Mouse (Mus musculus) midbrain, embryonic 16.5 days (tissue): ENCODE results near the gene Tshr. TPM values are rescaled to one million over a fixed set of nuclear protein-coding genes. Genes with fewer than 3 reads are reported as not detected.
"Not testable (repeated sequence)": the region's sequence is repeated elsewhere in the genome, so short reads cannot be mapped to it uniquely, and the experiment has no call there.

Source experiments
- ATAC-seq: fragments of 200-750 bp; cut with Nextera tagmentation; 2 replicates; pipeline ENCODE4 v1.8.0; 2017; ENCODE audit warnings: moderate TSS enrichment
- H3K27ac ChIP-seq: fragments of 300-500 bp; sonication (generic); 2 replicates; pipeline ENCODE4 v1.5.1; 2014; ENCODE audit warnings: mild to moderate bottlenecking, low read length, mixed read lengths
- H3K27me3 ChIP-seq: fragments of 300-500 bp; sonication (generic); 2 replicates; pipeline ENCODE4 v1.6.1; 2014; ENCODE audit warnings: low read depth, low read length, mixed read lengths; ENCODE audit not compliant: control insufficient read depth, insufficient read depth
- H3K36me3 ChIP-seq: fragments of 300-500 bp; sonication (generic); 2 replicates; pipeline ENCODE4 v1.6.1; 2014; ENCODE audit warnings: mild to moderate bottlenecking, low read length, moderate library complexity, mixed read lengths; ENCODE audit not compliant: control insufficient read depth, insufficient read depth
- H3K4me1 ChIP-seq: fragments of 300-500 bp; sonication (generic); 2 replicates; pipeline ENCODE4 v1.6.1; 2014; ENCODE audit warnings: mild to moderate bottlenecking, low read length, mixed read lengths; ENCODE audit not compliant: control insufficient read depth, insufficient read depth
- H3K4me2 ChIP-seq: fragments of 300-500 bp; sonication (generic); 2 replicates; pipeline ENCODE4 v1.6.1; 2014; ENCODE audit warnings: mild to moderate bottlenecking, low read length, mixed read lengths
- H3K4me3 ChIP-seq: fragments of 300-500 bp; sonication (generic); 2 replicates; pipeline ENCODE4 v1.5.1; 2014; ENCODE audit warnings: low read depth, mild to moderate bottlenecking, low read length, moderate library complexity, mixed read lengths
- H3K9ac ChIP-seq: fragments of 300-500 bp; sonication (generic); 2 replicates; pipeline ENCODE4 v1.6.1; 2014; ENCODE audit warnings: low read depth, low read length, mixed read lengths
- H3K9me3 ChIP-seq: fragments of 300-500 bp; sonication (generic); replicated peaks from 2 replicates; pipeline ENCODE4 v1.6.1; 2014; ENCODE audit warnings: mild to moderate bottlenecking, low read length, mixed read lengths; ENCODE audit not compliant: control insufficient read depth, poor library complexity, severe bottlenecking
- WGBS: fragments of 180-500 bp; shearing (Covaris S2); extraction: QIAGEN DNeasy Blood & Tissue Kit; methylation state at CpG from one replicate; pipeline ENCODE4 v1.1.7; 2014; 5-methylcytosine and 5-hydroxymethylcytosine counted together
- polyA plus RNA-seq: library from polyadenylated mRNA; unstranded; fragments of >200 nt; fragmentation: Nextera tagmentation; extraction: Ambion mirVana; gene quantifications from 2 replicates; pipeline ENCODE4 v1.2.1, GENCODE M21; 2015

Tshr gene
- polyA plus RNA-seq, result 0.35 and 0.43 TPM in 2 replicates

DNA sequence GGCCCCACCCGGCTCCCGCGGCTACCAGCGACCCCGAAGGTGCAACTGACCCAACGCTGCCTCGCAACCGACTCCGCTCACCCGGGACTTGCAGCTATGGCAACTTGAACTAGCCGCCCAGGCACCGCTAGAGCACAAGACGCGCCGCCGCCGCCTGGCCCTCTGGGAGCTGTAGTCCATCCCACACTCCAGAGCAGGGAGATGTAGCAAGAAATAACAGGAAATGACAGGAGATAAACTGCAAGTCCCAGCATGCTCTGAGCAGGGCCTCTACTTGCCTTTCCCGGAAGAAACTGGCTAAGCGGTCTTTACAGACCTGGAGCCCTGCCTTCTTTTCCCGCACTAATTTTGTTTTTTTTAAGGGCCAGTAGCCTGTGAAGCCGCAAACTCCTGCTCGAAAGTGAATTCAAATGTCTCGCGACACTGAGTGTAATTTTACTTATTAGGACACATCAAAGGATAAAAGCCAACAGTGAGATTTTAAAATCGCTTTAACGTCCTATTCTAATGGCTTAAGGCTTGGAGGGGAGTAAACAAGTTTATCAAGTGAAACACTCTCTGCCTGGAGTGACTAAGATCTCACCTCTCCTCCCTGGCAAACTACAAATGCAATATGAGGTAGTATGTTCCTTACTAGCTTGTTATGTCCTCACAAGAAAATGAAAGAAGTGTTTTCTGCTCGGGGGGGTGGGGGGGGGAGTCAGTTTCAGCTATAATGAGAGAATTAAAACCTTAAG is at the start of gene Tshr, which contains the start of gene Cep128:
Tshr (plus strand) TSS at position 283 of the 737 bp plus-strand sequence.
Cep128 (minus strand) TSS at position 129 of the 737 bp plus-strand sequence.
- H3K9ac ChIP-seq, result peak within 1 kb of the TSS; percentile 47
- under 1% methylated on average over 27 of the region's 27 CpGs for WGBS
- peaks cover 4% of the 10 kb centered on the region for H3K4me1 ChIP-seq
- H3K27me3 ChIP-seq, result no peaks in the 10 kb centered on the region
- H3K36me3 ChIP-seq, result no peaks in the 10 kb centered on the region
- peak within 1 kb of the TSS; percentile 85 for H3K4me2 ChIP-seq
- no peaks in the 10 kb centered on the region for H3K9me3 ChIP-seq
- H3K27ac ChIP-seq, result no peak within 1 kb of the TSS
- ATAC-seq, result peak; percentile 100
- H3K4me3 ChIP-seq, result peak within 1 kb of the TSS; percentile 60

DNA sequence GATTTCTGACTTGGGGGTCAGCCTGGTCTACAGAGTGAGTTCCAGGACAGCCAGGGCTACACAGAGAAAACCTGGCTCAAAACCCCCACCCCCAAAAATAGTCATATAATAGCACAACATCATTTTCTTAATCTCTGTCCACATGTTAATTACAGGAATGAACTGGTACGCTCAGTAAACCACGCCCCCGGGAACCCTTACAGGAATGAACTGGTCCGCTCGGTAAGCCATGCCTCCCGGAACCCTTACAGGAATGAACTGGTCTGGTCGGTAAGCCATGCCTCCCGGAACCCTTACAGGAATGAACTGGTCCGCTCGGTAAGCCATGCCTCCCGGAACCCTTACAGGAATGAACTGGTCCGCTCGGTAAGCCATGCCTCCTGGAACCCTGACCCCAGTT is 45.7 kb upstream of the Tshr start:
- not testable (repeated sequence) for H3K9ac ChIP-seq, H3K36me3 ChIP-seq, H3K4me3 ChIP-seq, H3K4me2 ChIP-seq, H3K4me1 ChIP-seq, H3K9me3 ChIP-seq, H3K27me3 ChIP-seq, H3K27ac ChIP-seq, ATAC-seq
- 96% methylated on average over 13 of the region's 13 CpGs for WGBS

DNA sequence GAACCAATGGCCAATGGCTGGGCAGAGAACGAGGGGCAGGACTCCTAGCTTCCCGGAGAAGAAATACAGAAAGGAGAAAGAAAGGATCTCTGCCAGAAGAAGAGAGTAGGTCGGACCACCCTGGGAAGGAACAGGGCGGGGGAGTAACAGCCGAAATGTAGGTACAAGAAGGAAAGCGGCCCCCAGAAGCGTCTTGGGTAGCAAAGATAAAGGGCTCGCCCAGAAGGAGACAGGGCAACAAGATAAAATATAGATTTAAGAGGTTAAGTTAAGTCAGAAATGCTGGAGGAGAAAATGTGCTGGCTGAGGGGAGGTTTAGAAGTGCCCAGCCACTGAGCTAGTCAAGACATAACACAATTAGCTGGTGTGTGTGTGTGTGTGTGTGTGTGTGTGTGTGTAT is 30.6 kb upstream of the Tshr start:
- 94% methylated on average over 8 of the region's 8 CpGs for WGBS
- Histone ChIP-seq H3K27me3 (no peaks in the 10 kb centered on the region), H3K9me3 (no peaks in the 10 kb centered on the region)

DNA sequence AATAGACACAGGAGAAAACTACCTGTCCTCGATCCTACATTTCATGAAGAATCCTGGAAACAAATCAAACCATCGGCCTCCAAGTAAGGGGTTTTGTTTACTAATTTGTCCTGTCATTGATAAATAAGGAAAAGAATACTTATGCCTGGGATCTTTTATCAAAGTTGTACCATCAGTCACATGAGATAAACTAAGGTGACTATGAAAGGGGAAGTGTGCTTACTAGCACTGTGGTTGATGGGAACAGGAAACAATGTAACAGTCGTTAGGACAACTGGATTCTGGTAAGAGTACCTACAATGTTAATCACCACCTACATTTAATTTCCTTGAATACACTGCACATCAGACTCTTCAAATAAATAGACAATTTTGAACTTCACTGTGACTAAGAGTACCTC is 15.2 kb upstream of the Tshr start:
- WGBS, result 95% methylated on average over 3 of the region's 3 CpGs
- no peak for ATAC-seq
- H3K9ac ChIP-seq, result no peak overlapping the region
- H3K27ac ChIP-seq, result no peak overlapping the region
- no peak overlapping the region for H3K4me3 ChIP-seq
- H3K4me2 ChIP-seq, result no peak overlapping the region
- no peaks in the 10 kb centered on the region for H3K27me3 ChIP-seq
- no peaks in the 10 kb centered on the region for H3K9me3 ChIP-seq
- no peaks in the 10 kb centered on the region for H3K4me1 ChIP-seq
- H3K36me3 ChIP-seq, result no peaks in the 10 kb centered on the region

More for the DNA sequence above, 30.6 kb upstream of the Tshr start:
- Histone ChIP-seq H3K27ac (no peak overlapping the region), H3K4me1 (no peaks in the 10 kb centered on the region), H3K9ac (no peak overlapping the region), H3K36me3 (no peaks in the 10 kb centered on the region), H3K4me2 (no peak overlapping the region), H3K4me3 (no peak overlapping the region)
- ATAC-seq, result no peak

DNA sequence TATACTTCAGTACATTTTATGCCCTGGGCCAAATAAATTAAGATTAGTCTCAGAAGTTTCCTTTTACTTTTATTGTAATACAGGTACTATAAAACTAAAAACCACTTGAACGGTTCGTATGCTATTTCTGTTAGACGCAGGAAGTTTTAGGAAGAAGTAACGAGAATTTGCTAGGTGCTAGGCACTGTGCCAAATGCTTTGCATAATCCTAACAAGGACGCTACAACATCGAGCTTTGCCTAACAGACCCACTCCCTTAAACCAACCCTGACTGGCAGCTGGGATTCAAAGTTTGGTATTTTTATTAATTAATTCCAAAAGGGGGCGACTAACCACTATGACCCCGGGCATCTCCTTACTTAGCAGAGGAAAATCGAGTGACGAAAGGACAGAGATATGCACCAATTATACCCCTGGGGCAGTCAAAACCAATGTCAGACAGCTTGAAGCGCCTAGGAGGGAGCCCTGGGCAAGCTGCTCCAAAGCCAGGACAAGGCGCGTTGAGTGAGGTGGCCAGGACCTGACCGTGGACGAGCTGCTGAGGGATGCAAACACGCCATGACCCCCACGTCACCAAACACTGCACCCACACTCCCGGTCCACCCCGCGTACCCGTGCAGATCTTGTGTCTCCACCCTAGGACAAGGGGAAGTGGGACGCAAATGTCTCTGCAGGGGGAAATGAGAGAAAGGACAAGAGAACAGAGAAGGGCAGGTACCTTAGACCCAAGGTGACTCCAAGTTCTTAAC is 673 bp upstream of the Tshr start:
- no peaks in the 10 kb centered on the region for H3K27me3 ChIP-seq
- 4% methylated on average over 22 of the region's 22 CpGs for WGBS

DNA sequence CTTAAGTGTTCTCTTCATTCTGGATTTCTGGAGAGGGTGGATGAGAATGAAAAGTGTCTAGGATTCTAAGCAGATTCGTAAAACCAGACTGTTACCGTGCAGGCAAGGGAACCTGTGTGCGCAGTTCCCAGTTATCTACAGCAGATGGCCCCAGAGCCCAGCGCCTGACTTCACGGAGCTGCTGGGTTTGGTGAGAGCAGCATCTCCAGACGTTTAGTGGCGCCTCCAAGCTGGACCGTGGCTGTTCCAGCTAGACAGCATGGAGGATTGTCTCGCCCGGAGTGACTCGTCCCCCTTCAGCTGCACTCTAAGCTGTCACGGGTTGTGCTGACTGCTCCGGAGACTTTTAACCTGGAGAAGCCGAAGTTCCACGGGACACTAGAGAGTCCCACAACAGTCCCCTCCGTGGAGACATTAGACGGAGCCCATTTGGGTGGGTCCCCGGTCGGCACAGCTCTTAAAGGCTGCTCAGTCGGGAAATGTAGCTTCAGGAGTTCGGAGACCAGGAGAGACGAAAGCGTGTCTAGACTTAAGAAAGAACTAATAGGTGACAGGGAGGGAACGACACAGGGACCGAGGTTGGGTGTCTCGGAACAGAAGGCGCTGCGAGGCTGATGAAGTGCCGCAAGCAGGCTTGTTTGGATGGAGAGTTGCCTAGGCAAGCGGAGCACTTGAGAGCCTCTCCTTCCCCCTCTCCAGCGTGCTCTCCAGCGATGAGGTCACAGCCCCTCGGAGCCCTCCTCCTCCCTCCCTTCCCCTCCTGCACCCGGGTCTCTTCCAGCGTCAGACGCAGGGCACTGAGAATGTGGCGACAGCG is 16.1 kb downstream of the Tshr start:
- H3K36me3 ChIP-seq, result no peaks in the 10 kb centered on the region
- WGBS, result under 1% methylated on average over 38 of the region's 38 CpGs
- H3K9ac ChIP-seq, result peak overlapping the region; percentile 54
- H3K27ac ChIP-seq, result no peak overlapping the region
- peak; percentile 97 for ATAC-seq
- H3K27me3 ChIP-seq, result peaks cover 12% of the 10 kb centered on the region
- H3K4me3 ChIP-seq, result peak overlapping the region; percentile 50
- H3K4me2 ChIP-seq, result peak overlapping the region; percentile 92
- H3K4me1 ChIP-seq, result peaks cover 4% of the 10 kb centered on the region; the same call in 1 of the 2 replicates
- no peaks in the 10 kb centered on the region for H3K9me3 ChIP-seq

More for the DNA sequence above, 673 bp upstream of the Tshr start:
- peak overlapping the region; percentile 60 for H3K4me3 ChIP-seq
- H3K4me2 ChIP-seq, result peak overlapping the region; percentile 85
- no peaks in the 10 kb centered on the region for H3K36me3 ChIP-seq
- H3K9ac ChIP-seq, result peak overlapping the region; percentile 27
- ATAC-seq, result peak; percentile 61
- H3K4me1 ChIP-seq, result peaks cover 4% of the 10 kb centered on the region
- no peaks in the 10 kb centered on the region for H3K9me3 ChIP-seq
- no peak overlapping the region for H3K27ac ChIP-seq

DNA sequence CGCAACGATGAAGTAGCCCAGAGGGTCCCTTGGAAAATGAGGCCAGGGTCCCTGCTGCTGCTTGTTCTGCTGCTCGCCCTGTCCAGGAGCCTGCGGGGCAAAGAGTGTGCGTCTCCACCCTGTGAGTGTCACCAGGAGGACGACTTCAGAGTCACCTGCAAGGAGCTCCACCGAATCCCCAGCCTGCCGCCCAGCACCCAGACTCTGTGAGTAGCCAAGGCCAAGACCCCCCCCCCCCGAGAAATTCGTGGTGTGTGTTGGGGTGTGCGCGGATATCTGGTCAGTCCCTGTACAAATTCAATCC is 16.6 kb downstream of the Tshr start:
- ATAC-seq, result no peak
- Histone ChIP-seq H3K27me3 (peaks cover 12% of the 10 kb centered on the region), H3K36me3 (no peaks in the 10 kb centered on the region), H3K27ac (no peak overlapping the region), H3K4me2 (peak overlapping the region; percentile 92), H3K9ac (peak overlapping the region; percentile 54), H3K9me3 (no peaks in the 10 kb centered on the region), H3K4me1 (peaks cover 4% of the 10 kb centered on the region; the same call in 1 of the 2 replicates), H3K4me3 (peak overlapping the region; percentile 50)
- WGBS, result 4% methylated on average over 12 of the region's 12 CpGs

DNA sequence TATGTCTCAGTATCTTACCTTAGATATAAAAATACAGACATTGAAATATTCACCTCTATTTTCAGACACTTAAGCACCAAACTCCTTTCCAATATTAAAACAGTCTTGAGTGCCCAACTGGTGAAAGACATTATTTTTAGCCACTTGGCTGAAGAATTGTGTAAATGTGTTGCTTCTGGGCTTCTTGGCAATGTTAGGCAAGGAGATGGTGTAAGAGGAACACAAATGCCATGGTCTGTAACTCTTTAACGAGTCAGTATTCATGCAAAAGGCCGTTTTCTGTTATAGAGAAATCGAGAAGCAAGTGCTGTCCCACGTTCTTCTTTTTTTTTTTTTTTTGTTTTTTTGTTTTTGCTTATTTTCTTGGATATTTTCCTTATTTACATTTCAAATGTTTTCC is 25.9 kb downstream of the Tshr start:
- Histone ChIP-seq H3K27ac (no peak overlapping the region), H3K4me1 (peaks cover 6% of the 10 kb centered on the region; the same call in 1 of the 2 replicates), H3K27me3 (no peaks in the 10 kb centered on the region), H3K4me3 (no peak overlapping the region), H3K36me3 (no peaks in the 10 kb centered on the region), H3K9ac (no peak overlapping the region), H3K4me2 (no peak overlapping the region), H3K9me3 (no peaks in the 10 kb centered on the region)
- 90% methylated on average over 4 of the region's 4 CpGs for WGBS
- ATAC-seq, result no peak
